Mouse (Mus musculus) CD8-positive naive resting alpha-beta T cell, adult 57 days (primary cell): Measurements from ENCODE around the gene Vmn1r85. TPM values are rescaled to one million over a fixed set of nuclear protein-coding genes. Genes with fewer than 3 reads are reported as not detected.

Experiments
- total RNA-seq: library from RNA; stranded (reverse); gene quantifications from one replicate; pipeline ENCODE4 v1.2.4, GENCODE M21; 2023

The Vmn1r85 gene
- total RNA-seq = not detected

DNA sequence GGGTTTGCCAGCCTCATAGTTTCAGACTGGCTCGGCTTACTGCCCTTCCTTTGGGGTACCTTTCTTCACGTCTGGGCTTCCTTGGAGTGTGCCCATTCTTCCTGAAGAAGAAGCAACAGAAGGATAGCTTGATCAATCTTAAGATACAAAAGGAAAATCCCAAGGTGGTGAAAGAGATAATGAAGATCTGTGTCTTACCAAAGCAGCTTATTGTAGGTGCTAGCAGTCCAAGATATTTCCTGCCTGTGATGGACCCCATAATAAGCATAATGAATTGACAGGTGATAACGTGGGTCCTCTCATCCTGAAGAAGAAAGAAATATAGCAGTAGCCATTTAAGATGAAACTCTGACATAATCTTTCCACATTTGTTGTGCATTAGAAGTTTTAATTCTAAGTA is at the start of gene Vmn1r85:
Vmn1r85 (minus strand) TSS at position 101 of the 400 bp plus-strand sequence.

DNA sequence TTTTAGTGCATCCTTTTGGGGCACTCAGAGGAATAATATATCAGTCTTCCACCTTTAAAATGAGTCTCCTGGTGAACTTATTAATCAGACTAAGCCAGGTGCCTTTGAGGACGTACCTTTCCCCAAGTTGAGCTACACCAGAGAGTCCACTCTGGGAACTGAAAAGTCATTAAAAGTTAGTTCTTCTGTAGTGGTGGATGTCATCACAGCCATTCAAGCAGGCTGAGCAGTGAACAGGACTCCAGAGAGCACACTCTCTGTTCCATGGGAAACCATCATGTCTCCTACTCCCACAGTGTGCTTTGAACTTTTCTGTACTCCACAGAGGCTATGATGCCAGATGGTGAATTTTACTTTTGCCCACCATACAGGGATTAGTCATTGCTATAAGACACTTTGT is 45.1 kb upstream of the Vmn1r85 start, which contains the start of gene Vmn1r87:
Vmn1r87 (minus strand) TSS at position 101 of the 400 bp plus-strand sequence.

DNA sequence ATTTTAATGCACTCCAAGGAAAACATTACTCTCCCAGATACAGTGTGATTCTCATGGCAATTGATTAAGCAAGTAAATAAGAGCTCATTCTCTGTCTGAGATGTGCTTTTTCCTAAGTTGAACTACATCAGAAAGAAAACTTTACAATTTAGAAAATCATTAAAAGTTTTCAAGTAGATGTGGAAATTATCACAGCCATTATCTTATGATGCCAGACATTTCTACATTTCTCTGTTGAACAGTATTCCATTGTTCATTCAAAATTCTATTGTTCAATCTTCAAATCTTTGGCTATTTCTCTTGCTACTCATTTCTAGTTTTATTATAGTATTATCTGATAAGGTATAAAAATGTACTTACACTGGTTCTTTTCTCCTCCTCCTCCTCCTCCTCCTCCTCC is 24.8 kb upstream of the Vmn1r85 start, which contains the start of gene Vmn1r86:
Vmn1r86 (minus strand) TSS at position 101 of the 400 bp plus-strand sequence.

DNA sequence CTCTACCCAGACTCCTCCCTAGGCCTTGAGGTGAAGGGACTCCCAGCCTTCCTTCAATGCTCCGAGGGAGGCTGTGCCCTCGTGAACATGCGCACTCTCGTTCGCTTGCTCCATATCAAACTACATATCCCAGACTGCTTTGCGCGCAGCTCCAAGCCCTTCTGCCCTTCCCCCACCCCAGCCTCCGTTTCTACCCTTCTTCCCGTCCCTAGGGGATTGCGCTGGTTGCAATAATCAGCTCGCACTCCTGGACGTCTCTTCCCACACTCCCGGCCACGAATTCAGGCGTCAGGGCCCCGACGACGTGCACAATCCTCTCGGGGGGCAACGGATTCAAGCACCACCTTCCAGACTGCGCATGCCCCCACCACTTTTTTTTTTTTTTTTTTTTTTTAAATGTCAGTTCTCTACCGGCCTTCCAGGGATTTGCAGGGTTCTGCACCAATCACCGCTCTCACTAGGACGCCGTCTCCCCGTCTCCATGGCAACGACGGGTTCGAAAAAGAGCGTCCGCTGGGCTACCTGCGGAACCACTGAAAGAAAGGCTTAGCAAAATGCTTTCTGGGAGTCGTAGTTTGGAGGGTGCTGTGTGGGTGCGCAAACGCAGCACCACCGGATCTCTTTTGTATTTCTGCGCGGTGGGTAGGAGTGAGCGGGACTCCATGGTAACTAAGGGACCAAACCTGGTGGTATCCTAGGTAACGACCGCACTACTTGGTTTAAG is 40.5 kb downstream of the Vmn1r85 start, which contains the start of gene Mzf1:
Mzf1 (minus strand) TSS at position 478 of the 724 bp plus-strand sequence.

DNA sequence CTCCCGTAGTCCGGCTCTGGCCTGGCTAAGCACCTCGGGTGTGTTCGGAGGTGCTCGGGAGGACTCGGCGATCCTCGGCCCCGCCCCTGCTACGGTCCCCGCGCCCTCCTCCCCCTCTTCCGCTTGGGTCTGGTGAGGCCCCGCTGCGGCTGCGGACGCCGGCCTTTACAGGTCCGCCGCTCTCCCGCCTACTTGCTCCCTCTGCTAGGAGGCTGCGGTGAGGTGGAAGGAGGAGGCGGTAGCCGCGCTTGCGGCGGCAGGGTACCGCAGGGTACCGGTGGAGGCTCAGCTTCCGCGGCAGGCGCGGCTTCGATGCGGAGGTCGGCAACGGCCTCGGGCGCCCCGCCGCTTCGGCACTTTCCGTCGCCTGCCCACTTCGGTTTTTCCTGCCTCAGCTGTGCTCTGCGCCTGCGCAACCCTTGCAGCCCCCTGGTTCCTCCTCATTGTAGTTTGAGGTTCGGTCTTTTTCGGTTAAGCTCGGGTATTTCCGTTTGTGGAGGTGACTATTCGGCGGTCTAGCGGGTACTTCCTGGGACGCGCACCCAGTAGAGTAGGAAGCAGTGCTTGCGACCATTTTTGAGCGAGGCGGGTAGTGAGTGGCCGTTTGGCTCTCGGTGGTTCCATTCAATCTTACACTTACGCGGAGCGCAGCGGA is 56.9 kb downstream of the Vmn1r85 start, which contains the start of gene Ube2m:
Ube2m (minus strand) TSS at position 375 of the 655 bp plus-strand sequence.

DNA sequence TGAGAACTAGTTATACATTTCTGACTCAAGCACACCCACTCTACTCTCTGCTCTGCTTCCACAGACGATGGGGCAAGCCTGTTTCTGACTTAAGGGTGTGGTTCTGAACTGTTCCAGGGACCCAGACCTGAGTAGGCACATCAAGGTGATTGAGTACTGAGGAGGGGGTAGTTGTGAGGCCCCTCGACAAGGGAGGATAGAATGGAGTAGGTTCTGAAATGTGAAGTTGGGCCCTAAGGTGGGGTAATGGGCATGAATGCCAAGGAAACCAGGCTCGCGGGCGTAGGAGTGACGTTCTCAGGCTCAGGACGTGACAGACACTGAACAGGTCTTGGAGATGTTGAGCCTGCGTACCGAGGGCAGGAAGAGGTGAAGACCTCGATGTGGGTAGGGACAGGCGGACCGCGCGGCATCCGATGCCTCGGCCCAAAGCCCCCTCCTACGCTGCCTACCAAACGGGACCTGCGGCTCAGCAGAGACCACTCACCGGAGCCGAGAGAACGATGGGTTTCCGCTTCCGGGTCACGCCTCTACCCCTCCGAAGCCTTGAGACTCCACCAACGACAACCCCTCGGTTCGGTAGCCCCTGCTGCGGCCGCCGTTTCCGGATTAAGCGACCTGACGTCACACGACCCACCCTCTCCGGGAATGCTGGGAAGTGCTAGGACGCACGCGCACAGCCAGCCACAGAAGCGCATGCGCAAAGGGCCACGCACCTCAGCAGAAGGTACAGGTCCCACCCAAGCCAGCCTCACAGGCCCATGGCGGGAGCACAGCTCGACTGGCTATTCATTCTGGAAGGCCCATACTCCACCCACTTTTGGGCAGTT is 60.6 kb downstream of the Vmn1r85 start, which contains the start of gene Chmp2a:
Chmp2a (minus strand) TSS at position 660 of the 830 bp plus-strand sequence.

Other genes with a start within 250 kb of the Vmn1r85 start
- gene Zfp128, start 214.0 kb downstream of the Vmn1r85 start, total RNA-seq = 1.6 TPM
- 10.7 TPM for gene Zscan22, start 197.4 kb downstream of the Vmn1r85 start, total RNA-seq
- gene Rps5, start 172.9 kb downstream of the Vmn1r85 start, total RNA-seq = 3,246 TPM
- gene Rnf225, start 167.8 kb downstream of the Vmn1r85 start, total RNA-seq = 1.8 TPM
- gene Zfp324, start 129.3 kb downstream of the Vmn1r85 start, total RNA-seq = 2.6 TPM
- 7.4 TPM for gene Zfp446, start 117.3 kb downstream of the Vmn1r85 start, total RNA-seq
- gene Slc27a5, start 97.0 kb downstream of the Vmn1r85 start, total RNA-seq = not detected
- 378 TPM for gene Trim28, start 96.1 kb downstream of the Vmn1r85 start, total RNA-seq
- 18.3 TPM for gene Zbtb45, start 85.1 kb downstream of the Vmn1r85 start, total RNA-seq
- 102 TPM for gene Chmp2a, start 60.4 kb downstream of the Vmn1r85 start, total RNA-seq
- 88.4 TPM for gene Ube2m, start 56.9 kb downstream of the Vmn1r85 start, total RNA-seq
- gene Mzf1, start 40.4 kb downstream of the Vmn1r85 start, total RNA-seq = 0.46 TPM
- not detected for gene Vmn1r86, start 24.7 kb upstream of the Vmn1r85 start, total RNA-seq
- not detected for gene Vmn1r87, start 45.0 kb upstream of the Vmn1r85 start, total RNA-seq
- 0.31 TPM for gene Vmn1r88, start 64.4 kb upstream of the Vmn1r85 start, total RNA-seq
- gene Vmn1r89, start 117.8 kb upstream of the Vmn1r85 start, total RNA-seq = not detected
- gene Lig1, start 182.1 kb upstream of the Vmn1r85 start, total RNA-seq = 21.1 TPM
- gene Zswim9, start 183.5 kb upstream of the Vmn1r85 start, total RNA-seq = 6.5 TPM
- 0.34 TPM for gene Pla2g4c, start 229.5 kb upstream of the Vmn1r85 start, total RNA-seq